Mouse (Mus musculus): ENCODE data around the gene Msx2.

The Msx2 gene

GRCm38 (mm10) chr13:53465191-53465820 lies 7.6 kb downstream of the Msx2 start:
- DNase-seq (ENCODE audit: low read depth, low spot score), result peak; percentile 38

- peak; percentile 56 for DNase-seq (ENCODE audit: low read depth, low spot score)
Measured at GRCm38 (mm10) chr13:53464441-53465001, 8.4 kb downstream of the Msx2 start.

- DNase-seq (ENCODE audit: low read depth, low spot score), result no peak
Measured at GRCm38 (mm10) chr13:53463946-53464345, 8.9 kb downstream of the Msx2 start.

GRCm38 (mm10) chr13:53463037-53463436 lies 9.8 kb downstream of the Msx2 start:
- no peak for DNase-seq (ENCODE audit: low read depth, low spot score)

- no peak for DNase-seq (ENCODE audit: low read depth, low spot score)
Measured at GRCm38 (mm10) chr13:53462649-53462970, 10.3 kb downstream of the Msx2 start.

GRCm38 (mm10) chr13:53461855-53462648 lies 10.8 kb downstream of the Msx2 start:
- peak; percentile 51 for DNase-seq (ENCODE audit: low read depth, low spot score)

GRCm38 (mm10) chr13:53461346-53461745 lies 11.5 kb downstream of the Msx2 start:
- peak; percentile 98 for DNase-seq (ENCODE audit: low read depth, low spot score)

GRCm38 (mm10) chr13:53458766-53459165 lies 14.1 kb downstream of the Msx2 start:
- DNase-seq (ENCODE audit: low read depth, low spot score), result no peak

GRCm38 (mm10) chr13:53454794-53455672 lies 17.8 kb downstream of the Msx2 start:
- no peak for DNase-seq (ENCODE audit: low read depth, low spot score)

- no peak for DNase-seq (ENCODE audit: low read depth, low spot score)
Measured at GRCm38 (mm10) chr13:53453927-53454326, 18.9 kb downstream of the Msx2 start.

- DNase-seq (ENCODE audit: low read depth, low spot score), result peak; percentile 80
Measured at GRCm38 (mm10) chr13:53447609-53448008, 25.3 kb downstream of the Msx2 start.

- DNase-seq (ENCODE audit: low read depth, low spot score), result peak; percentile 81
Measured at GRCm38 (mm10) chr13:53443602-53444001, 29.3 kb downstream of the Msx2 start.

GRCm38 (mm10) chr13:53442168-53442980 lies 30.5 kb downstream of the Msx2 start:
- DNase-seq (ENCODE audit: low read depth, low spot score), result peak; percentile 43

GRCm38 (mm10) chr13:53441307-53442028 lies 31.4 kb downstream of the Msx2 start:
- no peak for DNase-seq (ENCODE audit: low read depth, low spot score)

- no peak for DNase-seq (ENCODE audit: low read depth, low spot score)
Measured at GRCm38 (mm10) chr13:53439957-53440356, 32.9 kb downstream of the Msx2 start.

GRCm38 (mm10) chr13:53426507-53426906 lies 46.4 kb downstream of the Msx2 start:
- DNase-seq (ENCODE audit: low read depth, low spot score), result peak; percentile 94

GRCm38 (mm10) chr13:53421189-53421588 lies 51.7 kb downstream of the Msx2 start:
- DNase-seq (ENCODE audit: low read depth, low spot score), result no peak

GRCm38 (mm10) chr13:53420741-53421140 lies 52.1 kb downstream of the Msx2 start:
- DNase-seq (ENCODE audit: low read depth, low spot score), result no peak

- DNase-seq (ENCODE audit: low read depth, low spot score), result no peak
Measured at GRCm38 (mm10) chr13:53419681-53420080, 53.2 kb downstream of the Msx2 start.

GRCm38 (mm10) chr13:53417701-53418100 lies 55.2 kb downstream of the Msx2 start:
- DNase-seq (ENCODE audit: low read depth, low spot score), result no peak
